Mouse (Mus musculus) megakaryocyte-erythroid progenitor cell, adult 5-6 weeks (primary cell): ENCODE results near the gene Mylk2. TPM values are rescaled to one million over a fixed set of nuclear protein-coding genes. Genes with fewer than 3 reads are reported as not detected.

Source experiments
- ATAC-seq: replicated peaks from 2 replicates; pipeline ENCODE4 v1.8.0; 2016; ENCODE audit warnings: mild to moderate bottlenecking, inconsistent platforms; ENCODE audit not compliant: severe bottlenecking, poor library complexity, low FRiP score, low TSS enrichment
- total RNA-seq, 2 experiments: library from RNA; stranded (forward) in 1 of 2; stranded (reverse) in 1 of 2; fragments of 200-1000, 215-1000 nt in 1 of 2; fragments of >200 nt in 1 of 2; fragmentation: Nextera tagmentation in 1 of 2; gene quantifications; 2 replicates each; pipeline ENCODE4 v1.2.3; 2014 to 2017

Mylk2 gene
- total RNA-seq, 2 experiments from 2014 or later: not detected

GRCm38 (mm10) chr2:152939846-152940245 lies 28.7 kb downstream of the Mylk2 start:
- ATAC-seq: peak; percentile 69

- ATAC-seq: no peak
These were observed 30.0 kb downstream of the Mylk2 start for GRCm38 (mm10) chr2:152941106-152941505.

- no peak for ATAC-seq
These were observed 30.6 kb downstream of the Mylk2 start for GRCm38 (mm10) chr2:152941776-152942175.

- no peak for ATAC-seq
These were observed 31.9 kb downstream of the Mylk2 start for GRCm38 (mm10) chr2:152942898-152943515.

GRCm38 (mm10) chr2:152943568-152943967 lies 32.4 kb downstream of the Mylk2 start:
- ATAC-seq: no peak

- ATAC-seq: no peak
These were observed 32.9 kb downstream of the Mylk2 start for GRCm38 (mm10) chr2:152944013-152944412.

GRCm38 (mm10) chr2:152947098-152947497 lies 35.9 kb downstream of the Mylk2 start:
- no peak for ATAC-seq

GRCm38 (mm10) chr2:152948438-152949020 lies 37.4 kb downstream of the Mylk2 start:
- ATAC-seq: no peak

GRCm38 (mm10) chr2:152950358-152951064 lies 39.4 kb downstream of the Mylk2 start:
- ATAC-seq: no peak

GRCm38 (mm10) chr2:152951065-152951849 lies 40.1 kb downstream of the Mylk2 start, which contains the start of gene Dusp15:
Gene Dusp15 (minus strand): TSS chr2:152951698.
- no peak for ATAC-seq

GRCm38 (mm10) chr2:152951850-152952720 lies 40.9 kb downstream of the Mylk2 start:
- ATAC-seq: no peak

GRCm38 (mm10) chr2:152958116-152958515 lies 47.0 kb downstream of the Mylk2 start:
- no peak for ATAC-seq

- peak; percentile 81 for ATAC-seq
These were observed 51.1 kb downstream of the Mylk2 start, which contains the start of gene Ttll9 for GRCm38 (mm10) chr2:152962091-152962793. Gene Ttll9 (plus strand): TSS chr2:152962485.

- ATAC-seq: no peak
These were observed 54.4 kb downstream of the Mylk2 start for GRCm38 (mm10) chr2:152965555-152965954.

Other genes starting within 250 kb of the Mylk2 start
- gene H13, start 241.9 kb upstream of the Mylk2 start, total RNA-seq (2014; fragmentation: Nextera tagmentation): 66.9 and 68.1 TPM in 2 replicates
- gene H13, start 241.9 kb upstream of the Mylk2 start, total RNA-seq (2017): 56.1 and 69.1 TPM in 2 replicates
- 12.5 and 20.3 TPM in 2 replicates for gene Mcts2, start 224.3 kb upstream of the Mylk2 start, total RNA-seq (2014; fragmentation: Nextera tagmentation)
- 5.8 and 6.2 TPM in 2 replicates for gene Mcts2, start 224.3 kb upstream of the Mylk2 start, total RNA-seq (2017)
- gene Id1, start 175.1 kb upstream of the Mylk2 start, total RNA-seq (2014; fragmentation: Nextera tagmentation): not detected in 2 replicates
- gene Id1, start 175.1 kb upstream of the Mylk2 start, total RNA-seq (2017): not detected in 2 replicates
- gene Cox4i2, start 157.2 kb upstream of the Mylk2 start, total RNA-seq (2014; fragmentation: Nextera tagmentation): not detected in 2 replicates
- gene Cox4i2, start 157.2 kb upstream of the Mylk2 start, total RNA-seq (2017): not detected in 2 replicates
- gene Bcl2l1, start 79.6 kb upstream of the Mylk2 start, total RNA-seq (2014; fragmentation: Nextera tagmentation): 5.7 and 6.7 TPM in 2 replicates
- gene Bcl2l1, start 79.6 kb upstream of the Mylk2 start, total RNA-seq (2017): 3.7 and 11.8 TPM in 2 replicates
- gene Tpx2, start 63.4 kb upstream of the Mylk2 start, total RNA-seq (2014; fragmentation: Nextera tagmentation): 51.9 and 52.3 TPM in 2 replicates
- 79.0 and 103 TPM in 2 replicates for gene Tpx2, start 63.4 kb upstream of the Mylk2 start, total RNA-seq (2017)
- not detected in 2 replicates for gene Foxs1, start 21.9 kb downstream of the Mylk2 start, total RNA-seq (2014; fragmentation: Nextera tagmentation)
- not detected in 2 replicates for gene Foxs1, start 21.9 kb downstream of the Mylk2 start, total RNA-seq (2017)
- gene Dusp15, start 40.3 kb downstream of the Mylk2 start, total RNA-seq (2014; fragmentation: Nextera tagmentation): not detected in 2 replicates
- gene Dusp15, start 40.3 kb downstream of the Mylk2 start, total RNA-seq (2017): not detected in 2 replicates
- gene Ttll9, start 51.1 kb downstream of the Mylk2 start, total RNA-seq (2014; fragmentation: Nextera tagmentation): not detected in 2 replicates
- not detected in 2 replicates for gene Ttll9, start 51.1 kb downstream of the Mylk2 start, total RNA-seq (2017)
- gene Pdrg1, start 104.1 kb downstream of the Mylk2 start, total RNA-seq (2014; fragmentation: Nextera tagmentation): 56.7 and 75.9 TPM in 2 replicates
- gene Pdrg1, start 104.1 kb downstream of the Mylk2 start, total RNA-seq (2017): 218 and 242 TPM in 2 replicates
- gene Xkr7, start 120.5 kb downstream of the Mylk2 start, total RNA-seq (2014; fragmentation: Nextera tagmentation): not detected in 2 replicates
- not detected in 2 replicates for gene Xkr7, start 120.5 kb downstream of the Mylk2 start, total RNA-seq (2017)
- gene Ccm2l, start 154.6 kb downstream of the Mylk2 start, total RNA-seq (2014; fragmentation: Nextera tagmentation): not detected in 2 replicates
- not detected in 2 replicates for gene Ccm2l, start 154.6 kb downstream of the Mylk2 start, total RNA-seq (2017)
- 2.2 TPM in 1 of 2 replicates, not detected in the other for gene Hck, start 197.1 kb downstream of the Mylk2 start, total RNA-seq (2014; fragmentation: Nextera tagmentation)
- gene Hck, start 197.1 kb downstream of the Mylk2 start, total RNA-seq (2017): 0.23 and 3.3 TPM in 2 replicates
- 53.7 and 58.7 TPM in 2 replicates for gene Tm9sf4, start 250.0 kb downstream of the Mylk2 start, total RNA-seq (2014; fragmentation: Nextera tagmentation)
- gene Tm9sf4, start 250.0 kb downstream of the Mylk2 start, total RNA-seq (2017): 49.5 and 97.3 TPM in 2 replicates